Mouse (Mus musculus) limb, embryonic 11.5 days (tissue): ENCODE data around the gene Col6a2. TPM values are rescaled to one million over a fixed set of nuclear protein-coding genes. Genes with fewer than 3 reads are reported as not detected.

Experiments used
- ATAC-seq: fragments of 200-750 bp; cut with Nextera tagmentation; 2 replicates; pipeline ENCODE4 v1.8.0; 2017; ENCODE audit warnings: low read depth; ENCODE audit not compliant: insufficient number of reproducible peaks, low FRiP score, low TSS enrichment
- DNase-seq: peaks from one replicate; pipeline ENCODE4 v3.0.0-alpha.2; 2015; ENCODE audit warnings: low spot score
- H3K27ac ChIP-seq: fragments of 300-500 bp; sonication (generic); replicated peaks from 2 replicates; pipeline ENCODE4 v1.5.1; 2014; ENCODE audit warnings: low read depth, mild to moderate bottlenecking, low read length
- H3K27me3 ChIP-seq: fragments of 300-500 bp; sonication (generic); 2 replicates; pipeline ENCODE4 v1.6.1; 2014; ENCODE audit warnings: mild to moderate bottlenecking, low read length, mixed read lengths; ENCODE audit not compliant: control insufficient read depth, insufficient read depth
- H3K36me3 ChIP-seq: fragments of 300-500 bp; sonication (generic); 2 replicates; pipeline ENCODE4 v1.6.1; 2014; ENCODE audit warnings: mild to moderate bottlenecking, low read length, moderate library complexity, mixed read lengths; ENCODE audit not compliant: control insufficient read depth, insufficient read depth
- H3K4me1 ChIP-seq: fragments of 300-500 bp; sonication (generic); 2 replicates; pipeline ENCODE4 v1.6.1; 2014; ENCODE audit warnings: low read length, mixed read lengths; ENCODE audit not compliant: control insufficient read depth, insufficient read depth
- H3K4me2 ChIP-seq: fragments of 300-500 bp; sonication (generic); 2 replicates; pipeline ENCODE4 v1.6.1; 2014; ENCODE audit warnings: low read depth, mild to moderate bottlenecking, moderate library complexity; ENCODE audit not compliant: severe bottlenecking
- H3K4me3 ChIP-seq: fragments of 300-500 bp; sonication (generic); 2 replicates; pipeline ENCODE4 v1.5.1; 2014; ENCODE audit warnings: low read depth, low read length
- H3K9ac ChIP-seq: fragments of 300-500 bp; sonication (generic); 2 replicates; pipeline ENCODE4 v1.6.1; 2014; ENCODE audit warnings: mild to moderate bottlenecking, low read length
- H3K9me3 ChIP-seq: fragments of 300-500 bp; sonication (generic); 2 replicates; pipeline ENCODE4 v1.6.1; 2016; ENCODE audit warnings: low read length; ENCODE audit not compliant: control insufficient read depth
- WGBS: fragments of 180-500 bp; shearing (Covaris S2); extraction: QIAGEN DNeasy Blood & Tissue Kit; methylation state at CpG from one replicate; pipeline ENCODE4 v1.1.7; 2014; 5-methylcytosine and 5-hydroxymethylcytosine counted together
- polyA plus RNA-seq: library from polyadenylated mRNA; unstranded; fragments of >200 nt; fragmentation: Nextera tagmentation; extraction: Ambion mirVana; gene quantifications from 2 replicates; pipeline ENCODE4 v1.2.1, GENCODE M21; 2014

Col6a2 gene
- polyA plus RNA-seq, 1 experiment from 2014 or later: 10.1 TPM

- Histone ChIP-seq H3K4me1 (no peaks in the 10 kb centered on the region), H3K36me3 (peaks cover 9% of the 10 kb centered on the region; the same call in 1 of the 2 replicates), H3K4me3 (no peak overlapping the region), H3K27ac (no peak overlapping the region), H3K27me3 (no peaks in the 10 kb centered on the region), H3K9ac (no peak overlapping the region), H3K9me3 (no peaks in the 10 kb centered on the region), H3K4me2 (no peak overlapping the region)
- WGBS: 83% methylated on average over 5 of the region's 5 CpGs
- no peak for ATAC-seq
- no peak for DNase-seq
These were observed 69.4 kb downstream of the Col6a2 start for GRCm38 (mm10) chr10:76554061-76554460.

- Histone ChIP-seq H3K4me1 (no peaks in the 10 kb centered on the region), H3K4me3 (no peak overlapping the region), H3K9me3 (no peaks in the 10 kb centered on the region), H3K27ac (no peak overlapping the region), H3K27me3 (no peaks in the 10 kb centered on the region), H3K4me2 (no peak overlapping the region), H3K9ac (no peak overlapping the region), H3K36me3 (peaks cover 15% of the 10 kb centered on the region)
- DNase-seq (no peak), ATAC-seq (no peak)
- WGBS: 90% methylated on average over 3 of the region's 3 CpGs
These were observed 71.9 kb downstream of the Col6a2 start for GRCm38 (mm10) chr10:76551556-76551955.

GRCm38 (mm10) chr10:76550458-76550857 lies 73.0 kb downstream of the Col6a2 start:
- ATAC-seq: no peak
- peak; percentile 29 for DNase-seq
- Histone ChIP-seq H3K9me3 (no peaks in the 10 kb centered on the region), H3K27ac (no peak overlapping the region), H3K4me1 (no peaks in the 10 kb centered on the region), H3K4me3 (no peak overlapping the region), H3K4me2 (no peak overlapping the region), H3K27me3 (no peaks in the 10 kb centered on the region), H3K9ac (no peak overlapping the region), H3K36me3 (peaks cover 15% of the 10 kb centered on the region)
- WGBS: 90% methylated on average over 5 of the region's 5 CpGs

- no peaks in the 10 kb centered on the region for H3K27me3 ChIP-seq
- WGBS: 95% methylated on average over 8 of the region's 8 CpGs
These were observed 75.2 kb downstream of the Col6a2 start for GRCm38 (mm10) chr10:76548218-76548617.

GRCm38 (mm10) chr10:76546566-76546965 lies 76.9 kb downstream of the Col6a2 start:
- Histone ChIP-seq H3K27ac (no peak overlapping the region), H3K9ac (no peak overlapping the region), H3K27me3 (no peaks in the 10 kb centered on the region), H3K9me3 (no peaks in the 10 kb centered on the region), H3K4me2 (no peak overlapping the region), H3K36me3 (peaks cover 27% of the 10 kb centered on the region), H3K4me1 (no peaks in the 10 kb centered on the region), H3K4me3 (no peak overlapping the region)
- no peak for ATAC-seq
- WGBS: 95% methylated on average over 8 of the region's 8 CpGs
- no peak for DNase-seq

More at GRCm38 (mm10) chr10:76548218-76548617, 75.2 kb downstream of the Col6a2 start:
- Histone ChIP-seq H3K9me3 (no peaks in the 10 kb centered on the region), H3K4me1 (no peaks in the 10 kb centered on the region), H3K27ac (no peak overlapping the region), H3K36me3 (peaks cover 23% of the 10 kb centered on the region), H3K9ac (no peak overlapping the region), H3K4me3 (no peak overlapping the region), H3K4me2 (no peak overlapping the region)
- ATAC-seq: no peak
- DNase-seq: no peak

Other genes starting within 250 kb of the Col6a2 start
- gene AC141477.1, start 183.2 kb downstream of the Col6a2 start, polyA plus RNA-seq: not detected in 2 replicates
- 18.6 and 19.0 TPM in 2 replicates for gene Pcnt, start 180.8 kb downstream of the Col6a2 start, polyA plus RNA-seq
- gene 2610028H24Rik, start 174.5 kb downstream of the Col6a2 start, polyA plus RNA-seq: not detected in 2 replicates
- 70.2 and 87.6 TPM in 2 replicates for gene Mcm3ap, start 154.7 kb downstream of the Col6a2 start, polyA plus RNA-seq
- gene Ybey, start 154.5 kb downstream of the Col6a2 start, polyA plus RNA-seq: 6.4 and 7.0 TPM in 2 replicates
- 32.8 and 38.4 TPM in 2 replicates for gene Lss, start 92.0 kb downstream of the Col6a2 start, polyA plus RNA-seq
- gene Spatc1l, start 61.4 kb downstream of the Col6a2 start, polyA plus RNA-seq: not detected in 2 replicates
- gene Ftcd, start 48.0 kb downstream of the Col6a2 start, polyA plus RNA-seq: not detected in 2 replicates
- gene Col6a1, start 102.5 kb upstream of the Col6a2 start, polyA plus RNA-seq: 9.7 and 11.1 TPM in 2 replicates